Mouse (Mus musculus) cerebellum, adult 2 months (tissue): ENCODE data around the gene Rassf10.

Experiments used
- CTCF ChIP-seq: fragments of 200-500 bp; IDR thresholded peaks from 2 replicates; pipeline ENCODE4 v1.5.1; 2011; ENCODE audit warnings: low read depth, mild to moderate bottlenecking, control low read depth, low read length, moderate library complexity, borderline replicate concordance; ENCODE audit not compliant: insufficient read depth
- POLR2A ChIP-seq: fragments of 200-500 bp; IDR thresholded peaks from 2 replicates; pipeline ENCODE4 v1.6.1; 2011; ENCODE audit warnings: low read length, control low read depth, borderline replicate concordance; ENCODE audit not compliant: insufficient read depth

GRCm38 (mm10) chr7:112955955-112956354, 2.2 kb downstream of the Rassf10 start:
- TF ChIP-seq CTCF: no peak
- no peak for TF ChIP-seq POLR2A
